Mouse (Mus musculus): ENCODE data around the gene Gm20908. TPM values are rescaled to one million over a fixed set of nuclear protein-coding genes. Genes with fewer than 3 reads are reported as not detected.
"Not testable (repeated sequence)": the region's sequence is repeated elsewhere in the genome, so short reads cannot be mapped to it uniquely, and the experiment has no call there.

Gene Gm20908
- polyA plus RNA-seq (2012; rRNA removed), result not detected in 2 replicates

GRCm38 (mm10) chrY:64472966-64473365 is at the start of gene Gm20908:
Gene Gm20908 (plus strand): TSS chrY:64473266.
- not testable (repeated sequence) for DNase-seq (ENCODE audit: low read depth)

All from gonadal fat pad, adult 2 months (tissue).